Mouse (Mus musculus): ENCODE data around the gene Washc3. TPM values are rescaled to one million over a fixed set of nuclear protein-coding genes. Genes with fewer than 3 reads are reported as not detected.

Gene Washc3
- total RNA-seq, 2 experiments from 2014 or later: 25.0 to 28.1 TPM

GRCm38 (mm10) chr10:88250300-88250699 is 49.4 kb downstream of the Washc3 start:
- intact Hi-C loops (cut with DNase I): no loop called here

GRCm38 (mm10) chr10:88252121-88252862 is 51.4 kb downstream of the Washc3 start:
- intact Hi-C loops (cut with DNase I): no loop called here
- no peak for DNase-seq

More at GRCm38 (mm10) chr10:88250300-88250699, 49.4 kb downstream of the Washc3 start:
- DNase-seq: no peak

- DNase-seq: no peak
- intact Hi-C loops (cut with DNase I): no loop called here
Measured at GRCm38 (mm10) chr10:88255556-88255955, 54.7 kb downstream of the Washc3 start.

GRCm38 (mm10) chr10:88260309-88260708 is 59.4 kb downstream of the Washc3 start:
- intact Hi-C loops (cut with DNase I): no loop called here
- DNase-seq: peak; percentile 31 to 46

- intact Hi-C loops (cut with DNase I): no loop called here
- no peak for DNase-seq
Measured at GRCm38 (mm10) chr10:88261186-88261585, 60.3 kb downstream of the Washc3 start.

GRCm38 (mm10) chr10:88263383-88263782 is 62.5 kb downstream of the Washc3 start:
- intact Hi-C loops (cut with DNase I): no loop called here
- DNase-seq: no peak

GRCm38 (mm10) chr10:88274045-88274444 is 73.2 kb downstream of the Washc3 start:
- DNase-seq: no peak
- intact Hi-C loops (cut with DNase I): no loop called here

- no peak for DNase-seq
- intact Hi-C loops (cut with DNase I): no loop called here
Measured at GRCm38 (mm10) chr10:88281699-88282098, 80.8 kb downstream of the Washc3 start.

- intact Hi-C loops (cut with DNase I): no loop called here
Measured at GRCm38 (mm10) chr10:88284343-88284990, 83.6 kb downstream of the Washc3 start.

GRCm38 (mm10) chr10:88287261-88287660 is 86.4 kb downstream of the Washc3 start:
- no peak for DNase-seq
- intact Hi-C loops (cut with DNase I): no loop called here

More at GRCm38 (mm10) chr10:88284343-88284990, 83.6 kb downstream of the Washc3 start:
- DNase-seq: no peak

- DNase-seq: no peak
- intact Hi-C loops (cut with DNase I): no loop called here
Measured at GRCm38 (mm10) chr10:88288061-88288460, 87.2 kb downstream of the Washc3 start.

GRCm38 (mm10) chr10:88295091-88295490 is 94.2 kb downstream of the Washc3 start:
- peak; percentile 24 to 27 for DNase-seq
- intact Hi-C loops (cut with DNase I): no loop called here

Other genes with a start within 250 kb of the Washc3 start
- not detected for gene Pmch, start 110.0 kb upstream of the Washc3 start, total RNA-seq (2021)
- 1 to 10 TPM; 1.0 to 2.5 TPM for gene Parpbp, start 54.2 kb upstream of the Washc3 start, total RNA-seq (2021)
- 1 to 10 TPM; 7.0 to 7.2 TPM for gene Nup37, start 54.1 kb upstream of the Washc3 start, total RNA-seq (2021)
- gene Dram1, start 178.0 kb downstream of the Washc3 start, total RNA-seq (2021): 1 to 10 TPM; 3.8 to 3.9 TPM
- gene Gnptab, start 178.0 kb downstream of the Washc3 start, total RNA-seq (2021): 10 to 100 TPM; 30.5 to 32.2 TPM

All from heart, postnatal 14 days (tissue).